Mouse (Mus musculus) cortical plate, adult 2 months (tissue): ENCODE results near the gene Esr2. TPM values are rescaled to one million over a fixed set of nuclear protein-coding genes. Genes with fewer than 3 reads are reported as not detected.

Experiments used
- H3K27ac ChIP-seq: fragments of 200-500 bp; 2 replicates; pipeline ENCODE4 v1.5.1; 2012; ENCODE audit warnings: low read length, control low read depth, inconsistent platforms; ENCODE audit not compliant: insufficient read depth
- H3K4me1 ChIP-seq: fragments of 200-500 bp; 2 replicates; pipeline ENCODE4 v1.6.1; 2011; ENCODE audit warnings: low read length; ENCODE audit not compliant: control insufficient read depth, insufficient read depth
- H3K4me3 ChIP-seq: fragments of 200-500 bp; 2 replicates; pipeline ENCODE4 v1.5.1; 2011; ENCODE audit warnings: mild to moderate bottlenecking, low read length, control low read depth; ENCODE audit not compliant: insufficient read depth
- CTCF ChIP-seq: fragments of 200-500 bp; IDR thresholded peaks from 2 replicates; pipeline ENCODE4 v1.5.1; 2011; ENCODE audit warnings: mild to moderate bottlenecking, control low read depth, low read length; ENCODE audit not compliant: insufficient read depth; ENCODE audit errors: extremely low read depth
- POLR2A ChIP-seq: fragments of 200-500 bp; IDR thresholded peaks from 2 replicates; pipeline ENCODE4 v1.6.1; 2011; ENCODE audit warnings: mild to moderate bottlenecking, low read length, control low read depth; ENCODE audit not compliant: insufficient read depth; ENCODE audit errors: extremely low read depth
- polyA plus RNA-seq: library from polyadenylated mRNA; depleted of rRNA; stranded (reverse); fragments of >200 nt; gene quantifications from 2 replicates; pipeline ENCODE4 v1.2.3, GENCODE M21; 2012

Gene Esr2
- polyA plus RNA-seq, 1 experiment, result 0.25 TPM

DNA sequence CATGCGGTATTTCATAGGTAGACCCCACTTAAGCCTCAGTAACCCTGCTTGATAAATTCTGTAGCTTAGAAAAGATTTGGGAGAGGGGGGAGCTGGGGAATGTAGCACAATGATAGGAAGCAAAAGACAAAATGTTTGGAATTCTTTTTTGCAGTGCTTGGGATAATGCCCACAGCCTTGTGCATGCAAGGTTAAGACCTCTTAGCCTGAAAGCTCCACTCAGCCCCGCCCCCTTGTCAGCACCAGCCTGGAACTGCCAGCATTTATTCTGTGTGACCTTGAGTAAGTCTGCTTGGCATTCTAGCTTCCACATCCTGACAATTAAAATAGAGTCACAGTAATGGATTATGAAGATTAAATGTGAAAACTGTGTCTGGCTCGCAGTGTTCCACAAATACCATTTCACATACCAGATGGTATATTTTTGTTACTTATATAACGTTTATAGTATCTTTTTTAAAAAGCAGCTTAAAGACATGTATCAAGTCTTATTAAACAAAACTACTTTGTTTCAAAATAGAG, 59.4 kb downstream of the Esr2 start:
- Histone ChIP-seq H3K27ac (peak overlapping the region; percentile 37; the same call in 1 of the 2 replicates), H3K4me3 (no peak overlapping the region), H3K4me1 (peaks cover 1% of the 10 kb centered on the region; the same call in 1 of the 2 replicates)
- TF ChIP-seq CTCF (no peak), POLR2A (no peak)

GRCm38 (mm10) chr12:76116577-76116976, 60.5 kb downstream of the Esr2 start:
- Histone ChIP-seq H3K4me3 (no peak overlapping the region), H3K4me1 (peaks cover 1% of the 10 kb centered on the region; the same call in 1 of the 2 replicates), H3K27ac (no peak overlapping the region)
- TF ChIP-seq CTCF, result no peak

DNA sequence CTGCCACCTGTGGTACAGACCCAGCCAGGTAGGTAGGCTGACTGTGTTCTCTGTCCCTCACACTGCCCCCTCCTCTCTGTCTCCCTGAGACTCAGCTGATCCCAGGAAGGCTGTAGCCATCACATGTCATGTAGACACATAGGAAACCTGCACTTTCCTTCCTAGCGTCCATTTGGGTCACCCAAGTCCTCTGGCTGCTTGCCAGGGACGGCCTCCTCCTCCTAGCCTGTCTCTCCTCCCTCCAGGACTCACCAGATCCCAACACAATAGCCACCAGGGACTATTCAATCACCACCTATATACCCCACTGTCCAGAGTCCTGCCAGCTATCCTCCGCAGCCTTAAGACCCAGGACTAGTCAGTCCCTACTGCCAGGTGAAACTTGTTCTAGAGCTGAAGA, 66.0 kb downstream of the Esr2 start:
- TF ChIP-seq CTCF (no peak), POLR2A (no peak)
- Histone ChIP-seq H3K4me3 (no peak overlapping the region), H3K4me1 (no peaks in the 10 kb centered on the region), H3K27ac (no peak overlapping the region)

GRCm38 (mm10) chr12:76109646-76110405, 67.2 kb downstream of the Esr2 start:
- no peak for TF ChIP-seq CTCF
- TF ChIP-seq POLR2A, result no peak
- no peak overlapping the region for H3K4me3 ChIP-seq
- H3K27ac ChIP-seq, result no peak overlapping the region
- H3K4me1 ChIP-seq, result no peaks in the 10 kb centered on the region

DNA sequence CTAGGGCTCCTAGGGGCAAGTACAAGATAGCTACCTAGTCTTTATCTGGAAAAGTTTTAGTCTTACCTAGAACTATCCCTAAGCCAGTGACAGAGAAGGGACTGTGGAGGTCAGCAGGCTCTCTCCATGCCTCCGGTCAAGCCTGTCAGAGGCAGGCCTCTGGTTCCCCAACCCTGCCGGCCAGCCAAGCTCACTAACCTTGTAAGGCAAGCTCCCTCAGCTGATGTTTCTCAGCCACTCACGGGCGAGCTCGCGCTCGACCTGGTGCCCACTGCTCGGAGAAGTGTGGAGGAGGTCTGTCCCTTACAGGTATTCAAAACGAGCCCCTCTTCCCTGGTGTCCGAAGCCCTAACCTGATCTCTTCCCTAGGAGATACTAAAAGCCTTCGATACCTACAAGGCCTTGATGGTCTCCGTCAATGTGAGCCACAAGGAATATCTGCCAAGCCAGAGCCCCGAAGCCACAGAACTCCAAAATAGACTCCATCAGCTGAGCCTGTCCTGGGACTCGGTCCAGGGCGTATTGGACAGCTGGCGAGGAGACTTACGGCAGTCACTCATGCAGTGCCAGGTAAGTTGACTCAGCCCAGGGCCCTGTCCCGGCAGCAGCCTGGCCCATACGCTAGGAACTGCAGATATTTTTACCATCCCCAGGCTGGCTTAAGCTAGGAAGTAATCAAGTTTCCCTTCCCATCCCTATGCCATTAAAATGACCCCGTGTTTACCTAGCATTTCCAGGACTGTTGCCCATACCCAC, 72.3 kb downstream of the Esr2 start:
- no peak overlapping the region for H3K27ac ChIP-seq
- no peaks in the 10 kb centered on the region for H3K4me1 ChIP-seq
- H3K4me3 ChIP-seq, result no peak overlapping the region
- TF ChIP-seq POLR2A, result no peak
- no peak for TF ChIP-seq CTCF

DNA sequence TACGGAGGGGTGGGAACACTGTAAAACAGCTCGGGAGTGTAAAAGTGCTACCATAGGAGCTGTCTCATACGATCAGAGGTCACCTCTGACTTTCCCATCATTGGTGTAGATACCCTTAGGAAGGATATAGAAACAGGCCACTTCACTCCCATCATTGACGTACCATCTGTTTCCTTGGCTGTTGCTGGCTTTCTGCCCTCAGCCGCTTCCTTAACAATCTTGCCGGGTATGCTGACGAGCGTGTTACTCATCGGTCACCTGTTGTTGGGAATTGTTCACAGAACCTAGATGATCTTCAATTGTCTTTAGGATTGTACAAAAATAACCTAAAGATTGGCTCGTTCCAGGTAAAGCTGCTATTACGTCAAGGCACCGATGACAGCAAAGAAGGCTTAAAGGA, 74.4 kb downstream of the Esr2 start:
- H3K4me1 ChIP-seq, result no peaks in the 10 kb centered on the region
- no peak overlapping the region for H3K4me3 ChIP-seq
- TF ChIP-seq POLR2A, result no peak
- TF ChIP-seq CTCF, result no peak
- no peak overlapping the region for H3K27ac ChIP-seq

- peaks cover 4% of the 10 kb centered on the region; the same call in 1 of the 2 replicates for H3K4me1 ChIP-seq
- TF ChIP-seq POLR2A, result no peak
- no peak for TF ChIP-seq CTCF
- H3K4me3 ChIP-seq, result no peak overlapping the region
- H3K27ac ChIP-seq, result no peak overlapping the region
These were observed 81.7 kb downstream of the Esr2 start for GRCm38 (mm10) chr12:76095117-76096035.

DNA sequence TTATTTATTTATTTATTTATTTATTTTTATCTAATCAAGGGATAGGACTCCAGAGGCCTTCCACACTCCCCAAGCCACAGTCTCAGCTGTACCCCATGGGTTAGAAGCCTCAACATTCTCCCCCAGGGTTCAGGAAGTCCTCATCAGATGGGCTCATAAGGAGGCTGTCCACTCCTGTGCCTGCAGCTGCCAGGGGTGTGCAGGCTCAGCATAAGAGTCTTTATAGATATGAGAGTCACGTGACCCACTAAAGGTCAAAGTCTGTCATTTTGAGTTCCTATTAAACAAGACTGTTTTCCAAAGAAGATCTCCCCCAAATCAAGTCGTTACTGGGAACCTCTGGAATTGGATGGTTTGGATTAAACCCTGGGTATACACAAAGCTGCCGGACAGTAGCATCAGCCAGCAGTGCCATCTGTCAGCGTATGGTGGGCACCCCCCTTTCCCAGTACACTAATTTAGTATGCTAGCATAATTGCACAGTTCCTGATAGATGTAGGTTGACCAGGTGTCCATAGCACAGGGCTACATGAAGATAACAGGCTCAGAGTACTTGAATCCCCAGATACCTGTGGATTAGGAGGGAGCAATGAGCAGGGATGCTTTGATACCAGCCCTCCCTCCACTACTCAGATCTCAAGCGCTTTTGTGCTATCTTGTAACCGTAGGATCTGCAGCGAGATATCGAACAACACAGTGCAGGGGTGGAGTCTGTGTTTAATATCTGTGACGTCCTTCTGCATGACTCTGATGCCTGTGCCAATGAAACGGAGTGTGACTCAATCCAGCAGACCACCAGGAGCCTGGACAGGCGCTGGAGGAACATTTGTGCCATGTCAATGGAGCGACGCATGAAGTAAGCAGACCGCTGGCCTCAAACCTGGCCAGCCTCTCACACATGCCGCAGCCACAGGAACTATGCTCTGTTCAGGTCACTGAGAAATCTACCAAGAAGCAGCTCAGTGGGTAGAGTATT, 83.2 kb downstream of the Esr2 start:
- H3K4me1 ChIP-seq, result peaks cover 4% of the 10 kb centered on the region; the same call in 1 of the 2 replicates
- no peak overlapping the region for H3K27ac ChIP-seq
- no peak overlapping the region for H3K4me3 ChIP-seq
- TF ChIP-seq CTCF, result no peak
- no peak for TF ChIP-seq POLR2A

DNA sequence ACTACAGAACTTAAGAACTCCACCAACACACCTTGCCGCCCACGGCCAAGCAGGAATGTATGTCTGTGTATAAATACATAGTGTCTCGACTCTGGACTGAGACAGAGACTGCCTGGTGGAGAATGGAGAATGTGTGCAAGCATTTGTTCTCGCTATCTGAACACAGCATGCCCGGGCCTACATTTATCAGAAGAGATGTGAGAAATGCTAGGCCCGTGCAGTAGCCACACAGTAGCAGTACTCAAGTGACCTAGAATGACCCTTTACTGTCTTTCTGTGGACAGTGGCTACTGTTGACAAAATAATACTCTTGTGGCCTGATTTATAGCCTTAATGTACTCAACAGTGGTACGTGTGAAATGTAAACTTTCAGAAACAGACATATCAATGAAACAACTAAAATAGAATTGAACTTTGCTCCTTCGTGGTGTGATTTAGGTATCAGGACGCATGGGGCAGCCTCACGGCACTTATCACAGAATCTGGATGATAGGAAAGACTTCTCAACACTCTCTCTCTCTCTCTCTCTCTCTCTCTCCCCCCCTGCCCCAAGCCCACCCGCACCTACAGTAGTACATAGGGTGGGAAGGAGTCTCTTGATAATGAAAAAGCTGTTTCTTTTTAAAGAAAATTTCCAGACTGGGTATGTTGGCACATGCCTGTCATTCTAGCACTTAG, 84.1 kb downstream of the Esr2 start:
- TF ChIP-seq POLR2A, result no peak
- no peak for TF ChIP-seq CTCF
- Histone ChIP-seq H3K4me1 (peaks cover 4% of the 10 kb centered on the region; the same call in 1 of the 2 replicates), H3K27ac (no peak overlapping the region), H3K4me3 (no peak overlapping the region)
